Mouse (Mus musculus) forebrain, embryonic 16.5 days (tissue): ENCODE measurements at regions not wholly inside any gene's neighbourhood (a gene's known extent, or its start where the extent isn't known, plus 50 kb on each side); places are given as distances from the start of the nearest gene placed in this dataset.

Experiments used
- ATAC-seq: fragments of 200-750 bp; cut with Nextera tagmentation; 2 replicates; pipeline ENCODE4 v1.8.0; 2017; ENCODE audit warnings: mild to moderate bottlenecking, moderate library complexity
- H3K27ac ChIP-seq: fragments of 300-500 bp; sonication (generic); 2 replicates; pipeline ENCODE4 v1.5.1; 2014; ENCODE audit warnings: low read length, control low read depth
- H3K27me3 ChIP-seq: fragments of 300-500 bp; sonication (generic); replicated peaks from 2 replicates; pipeline ENCODE4 v1.6.1; 2014; ENCODE audit warnings: low read length; ENCODE audit not compliant: control insufficient read depth, insufficient read depth
- H3K36me3 ChIP-seq: fragments of 300-500 bp; sonication (generic); 2 replicates; pipeline ENCODE4 v1.6.1; 2014; ENCODE audit not compliant: control insufficient read depth, insufficient read depth
- H3K4me1 ChIP-seq: fragments of 300-500 bp; sonication (generic); replicated peaks from 2 replicates; pipeline ENCODE4 v1.6.1; 2014; ENCODE audit warnings: low read length; ENCODE audit not compliant: control insufficient read depth, insufficient read depth
- H3K4me2 ChIP-seq: fragments of 300-500 bp; sonication (generic); 2 replicates; pipeline ENCODE4 v1.6.1; 2014; ENCODE audit warnings: mild to moderate bottlenecking, low read length, control low read depth
- H3K4me3 ChIP-seq: fragments of 300-500 bp; sonication (generic); replicated peaks from 2 replicates; pipeline ENCODE4 v1.5.1; 2014; ENCODE audit warnings: mild to moderate bottlenecking, low read length, control low read depth
- H3K9ac ChIP-seq: fragments of 300-500 bp; sonication (generic); replicated peaks from 2 replicates; pipeline ENCODE4 v1.6.1; 2014; ENCODE audit warnings: low read depth, low read length, control low read depth
- H3K9me3 ChIP-seq: fragments of 300-500 bp; sonication (generic); 2 replicates; pipeline ENCODE4 v1.6.1; 2016; ENCODE audit warnings: low read length; ENCODE audit not compliant: control insufficient read depth
- WGBS: fragments of 180-500 bp; shearing (Covaris S2); extraction: QIAGEN DNeasy Blood & Tissue Kit; methylation state at CpG from one replicate; pipeline ENCODE4 v1.1.7; 2014; 5-methylcytosine and 5-hydroxymethylcytosine counted together

- H3K9me3 ChIP-seq: no peaks in the 10 kb centered on the region
- no peak overlapping the region for H3K9ac ChIP-seq
- H3K4me2 ChIP-seq: no peak overlapping the region
- ATAC-seq: peak; percentile 75
- no peaks in the 10 kb centered on the region for H3K27me3 ChIP-seq
- no peaks in the 10 kb centered on the region for H3K4me1 ChIP-seq
- H3K4me3 ChIP-seq: no peak overlapping the region
- H3K36me3 ChIP-seq: no peaks in the 10 kb centered on the region
- WGBS: 37% methylated on average over 7 of the region's 7 CpGs
- no peak overlapping the region for H3K27ac ChIP-seq
Measured at GRCm38 (mm10) chr2:148580286-148580966, 92.0 kb upstream of the Nxt1 start.

- H3K9me3 ChIP-seq: no peaks in the 10 kb centered on the region
- no peaks in the 10 kb centered on the region for H3K27me3 ChIP-seq
- H3K4me2 ChIP-seq: no peak overlapping the region
- no peak for ATAC-seq
- H3K4me1 ChIP-seq: no peaks in the 10 kb centered on the region
- 22% methylated on average over 2 of the region's 2 CpGs for WGBS
- no peak overlapping the region for H3K27ac ChIP-seq
- H3K9ac ChIP-seq: no peak overlapping the region
- H3K36me3 ChIP-seq: no peaks in the 10 kb centered on the region
- H3K4me3 ChIP-seq: no peak overlapping the region
Measured at GRCm38 (mm10) chr2:148579564-148579963, 92.8 kb upstream of the Nxt1 start.

- ATAC-seq: no peak
- Histone ChIP-seq H3K9me3 (no peaks in the 10 kb centered on the region), H3K4me2 (no peak overlapping the region), H3K36me3 (no peaks in the 10 kb centered on the region), H3K27me3 (no peaks in the 10 kb centered on the region), H3K4me3 (no peak overlapping the region), H3K9ac (no peak overlapping the region), H3K4me1 (no peaks in the 10 kb centered on the region), H3K27ac (no peak overlapping the region)
- WGBS: 87% methylated on average over 5 of the region's 5 CpGs
Measured at GRCm38 (mm10) chr2:148579027-148579426, 93.4 kb upstream of the Nxt1 start.

GRCm38 (mm10) chr2:148578176-148578575, 94.2 kb upstream of the Nxt1 start:
- H3K4me3 ChIP-seq: no peak overlapping the region
- 80% methylated on average over 2 of the region's 2 CpGs for WGBS
- no peaks in the 10 kb centered on the region for H3K27me3 ChIP-seq
- H3K4me1 ChIP-seq: no peaks in the 10 kb centered on the region
- no peak overlapping the region for H3K9ac ChIP-seq
- no peak for ATAC-seq
- H3K9me3 ChIP-seq: no peaks in the 10 kb centered on the region
- no peaks in the 10 kb centered on the region for H3K36me3 ChIP-seq
- no peak overlapping the region for H3K4me2 ChIP-seq
- no peak overlapping the region for H3K27ac ChIP-seq

GRCm38 (mm10) chr2:148575433-148575832, 97.0 kb upstream of the Nxt1 start:
- Histone ChIP-seq H3K9ac (no peak overlapping the region), H3K4me1 (no peaks in the 10 kb centered on the region), H3K27me3 (no peaks in the 10 kb centered on the region), H3K9me3 (no peaks in the 10 kb centered on the region), H3K36me3 (no peaks in the 10 kb centered on the region), H3K4me2 (no peak overlapping the region), H3K4me3 (no peak overlapping the region), H3K27ac (no peak overlapping the region)
- 71% methylated on average over 3 of the region's 3 CpGs for WGBS
- no peak for ATAC-seq

- no peak for ATAC-seq
Measured at GRCm38 (mm10) chr2:148572165-148572564, 100.2 kb upstream of the Nxt1 start.

GRCm38 (mm10) chr2:148571616-148572015, 100.8 kb upstream of the Nxt1 start:
- Histone ChIP-seq H3K27ac (no peak overlapping the region), H3K36me3 (no peaks in the 10 kb centered on the region), H3K27me3 (no peaks in the 10 kb centered on the region), H3K9me3 (no peaks in the 10 kb centered on the region), H3K9ac (no peak overlapping the region), H3K4me1 (no peaks in the 10 kb centered on the region), H3K4me2 (no peak overlapping the region), H3K4me3 (no peak overlapping the region)
- 88% methylated on average over 1 of the region's 1 CpGs for WGBS
- no peak for ATAC-seq

More at GRCm38 (mm10) chr2:148572165-148572564, 100.2 kb upstream of the Nxt1 start:
- Histone ChIP-seq H3K27me3 (no peaks in the 10 kb centered on the region), H3K27ac (no peak overlapping the region), H3K9ac (no peak overlapping the region), H3K9me3 (no peaks in the 10 kb centered on the region), H3K36me3 (no peaks in the 10 kb centered on the region), H3K4me3 (no peak overlapping the region), H3K4me2 (no peak overlapping the region), H3K4me1 (no peaks in the 10 kb centered on the region)
- WGBS: 18% methylated on average over 1 of the region's 1 CpGs

GRCm38 (mm10) chr2:148571018-148571417, 101.4 kb upstream of the Nxt1 start:
- Histone ChIP-seq H3K4me1 (no peaks in the 10 kb centered on the region), H3K4me2 (no peak overlapping the region), H3K9ac (no peak overlapping the region), H3K27me3 (no peaks in the 10 kb centered on the region), H3K27ac (no peak overlapping the region), H3K36me3 (no peaks in the 10 kb centered on the region), H3K9me3 (no peaks in the 10 kb centered on the region), H3K4me3 (no peak overlapping the region)
- no peak for ATAC-seq
- 81% methylated on average over 5 of the region's 5 CpGs for WGBS

- Histone ChIP-seq H3K27ac (no peak overlapping the region), H3K36me3 (no peaks in the 10 kb centered on the region), H3K4me1 (no peaks in the 10 kb centered on the region), H3K4me3 (no peak overlapping the region), H3K4me2 (no peak overlapping the region), H3K9me3 (no peaks in the 10 kb centered on the region), H3K9ac (no peak overlapping the region), H3K27me3 (no peaks in the 10 kb centered on the region)
- no peak for ATAC-seq
- WGBS: 72% methylated on average over 2 of the region's 2 CpGs
Measured at GRCm38 (mm10) chr2:148567930-148568481, 104.4 kb upstream of the Nxt1 start.
